Mouse (Mus musculus): Measurements from ENCODE around the gene Btbd35f27.
"Not testable (repeated sequence)": the region's sequence is repeated elsewhere in the genome, so short reads cannot be mapped to it uniquely, and the experiment has no call there.

Btbd35f27 gene

DNA sequence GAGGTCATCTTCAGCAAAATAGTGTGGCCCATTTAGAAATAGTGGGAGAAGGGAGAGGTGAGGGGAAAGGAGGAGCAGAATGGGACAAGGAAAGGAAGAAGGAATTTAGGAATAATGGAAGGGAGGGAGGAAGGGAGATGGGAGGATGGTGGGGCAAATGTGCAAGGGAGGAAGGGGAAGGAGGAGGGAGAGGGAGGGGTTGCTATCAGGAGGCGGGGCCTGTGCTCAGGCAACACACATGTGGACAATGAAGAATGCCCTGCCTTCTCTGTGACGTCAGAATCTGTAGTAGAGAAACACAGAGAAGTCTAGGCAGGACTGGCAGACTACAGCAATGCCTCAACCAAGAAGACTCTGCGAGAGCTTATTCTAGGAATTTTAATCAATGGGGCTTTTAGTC is at the start of gene Btbd35f27:
Btbd35f27 (plus strand) TSS at position 301 of the 400 bp plus-strand sequence.
- DNase-seq (ENCODE audit: low spot score in 2 of 2) = not testable (repeated sequence)
